Mouse (Mus musculus) heart, adult 2 months (tissue): ENCODE results near the gene Cd3g.

Source experiments
- CTCF ChIP-seq: fragments of 200-600 bp; IDR thresholded peaks from 2 replicates; pipeline ENCODE4 v1.8.1; 2022; ENCODE audit warnings: antibody characterized with exemption, mild to moderate bottlenecking, moderate library complexity
- EP300 ChIP-seq: fragments of 200-500 bp; IDR thresholded peaks from 2 replicates; pipeline ENCODE4 v1.6.1; 2011; ENCODE audit warnings: low read depth, low read length, control low read depth; ENCODE audit not compliant: insufficient read depth
- POLR2A ChIP-seq: fragments of 200-500 bp; IDR thresholded peaks from 2 replicates; pipeline ENCODE4 v1.6.1; 2011; ENCODE audit warnings: mild to moderate bottlenecking, low read depth, low read length, control low read depth; ENCODE audit not compliant: insufficient read depth

DNA sequence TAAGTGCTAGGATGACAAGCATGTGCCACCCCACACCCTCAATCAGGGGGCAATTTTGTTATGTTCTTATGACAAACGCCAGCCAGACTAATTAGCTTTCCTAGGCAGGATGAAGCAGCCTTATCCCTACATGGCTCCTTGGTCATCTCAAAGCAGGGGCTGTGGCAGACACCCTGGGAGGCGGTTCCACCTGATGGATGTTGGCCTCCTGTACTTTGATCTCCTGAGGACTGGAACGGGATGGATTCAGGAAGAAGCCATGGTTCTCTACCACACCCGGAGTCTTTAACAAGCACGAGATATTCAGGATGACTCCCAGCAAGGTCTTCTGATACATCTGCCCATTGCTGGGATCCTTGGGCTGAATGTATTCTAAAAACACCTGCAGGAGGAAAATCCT lies 32.4 kb downstream of the Cd3g start:
- TF ChIP-seq CTCF (no peak), EP300 (no peak), POLR2A (no peak)
